ENCODE assay signal across 20 mouse cellular contexts in genomic region chr16:26358898-26359297, GRCm38 (mm10). TPM values are rescaled to one million over a fixed set of nuclear protein-coding genes. Genes with fewer than 3 reads are reported as not detected.
A peak's percentile ranks its signal among the peaks of the same experiment; 100 is the strongest.
DNase-seq lines count a peak whose midpoint lies in the region; ATAC-seq and TF ChIP-seq lines count a peak whose summit lies in the region.
"Had no signal": no experiment of that assay in that cellular context is flagged by ENCODE, and none has a peak within 500 bp of the region (broad histone marks: within the 10 kb centered on the region; RNA-seq: fewer than 3 reads in every experiment).

No protein-coding gene starts in this region.

- peak overlapping the region; percentile 45; the same call in 1 of the 2 replicates for H3K27ac ChIP-seq in kidney, adult 2 months (ENCODE audit: insufficient read depth, low read depth, low read length)
- 0 out of 2 replicates have a peak overlapping the region, but pooled peaks have one; percentile 57 for H3K27ac ChIP-seq in liver, embryonic 15.5 days (replicated peaks)
- H3K27ac ChIP-seq in liver, postnatal 0 days (ENCODE audit: low read depth), result peak overlapping the region; percentile 83
- H3K27ac ChIP-seq: embryonic facial prominence, embryonic 12.5 days; embryonic facial prominence, embryonic 15.5 days; gastrocnemius, adult 2 months; hindbrain, embryonic 12.5 days; hindbrain, embryonic 15.5 days had no signal

- DNase-seq in adrenal gland, postnatal 10 days, result peak; percentile 30
- DNase-seq in adrenal gland, adult (ENCODE audit: inconsistent age in 2 of 2, low spot score in 1 of 2), result no peak
- DNase-seq in kidney, adult 2 months, result no peak
- DNase-seq in kidney, adult 9 months, result no peak
- DNase-seq in liver, result no peak
- no peak for DNase-seq in liver, postnatal 0 days
- DNase-seq: B cell, adult 2 months; cerebellum, adult 18-20 months; cerebellum, adult 9-10 months; heart, adult 11 months had no signal

- no peaks in the 10 kb centered on the region for H3K36me3 ChIP-seq in kidney, adult 2 months (ENCODE audit: control insufficient read depth, insufficient read depth, low read length)
- H3K36me3 ChIP-seq in liver, embryonic 15.5 days (replicated peaks), result 0 out of 2 replicates have a peak, but pooled peaks cover 8% of the 10 kb centered on the region
- peaks cover 10% of the 10 kb centered on the region; the same call in 1 of the 2 replicates for H3K36me3 ChIP-seq in liver, postnatal 0 days (replicated peaks; ENCODE audit: insufficient read depth, low read length)
- H3K36me3 ChIP-seq: embryonic facial prominence, embryonic 12.5 days; embryonic facial prominence, embryonic 15.5 days; hindbrain, embryonic 12.5 days; hindbrain, embryonic 15.5 days had no signal

- H3K4me2 ChIP-seq in liver, embryonic 15.5 days, result no peak overlapping the region
- H3K4me2 ChIP-seq in liver, postnatal 0 days (ENCODE audit: low read depth, low read length), result no peak overlapping the region
- H3K4me2 ChIP-seq: embryonic facial prominence, embryonic 12.5 days; embryonic facial prominence, embryonic 15.5 days; heart, embryonic 11.5 days; hindbrain, embryonic 12.5 days; hindbrain, embryonic 15.5 days had no signal

- ATAC-seq in liver, embryonic 15.5 days (ENCODE audit: insufficient read depth), result no peak
- peak; percentile 80 for ATAC-seq in liver, postnatal 0 days
- ATAC-seq: forebrain, embryonic 14.5 days; forebrain, postnatal 0 days had no signal

- WGBS in kidney, adult 2 months, result 86% methylated on average over 5 of the region's 5 CpGs
- WGBS in liver, embryonic 15.5 days (ENCODE audit: insufficient replicate concordance), result 73% methylated on average over 5 of the region's 5 CpGs
- 68% methylated on average over 5 of the region's 5 CpGs for WGBS in liver, postnatal 0 days (ENCODE audit: insufficient replicate concordance)

- no peak for TF ChIP-seq CTCF in kidney, adult 2 months (conservative IDR thresholded peaks at IDR 0.05; ENCODE audit: insufficient read depth, insufficient read length, low read depth, low read length)
- TF ChIP-seq CTCF in liver, postnatal 0 days (IDR thresholded peaks at IDR 0.05; ENCODE audit: low read depth), result no peak

- no peak overlapping the region for H3K4me3 ChIP-seq in kidney, adult 2 months (ENCODE audit: insufficient read depth, low read depth, low read length)
- no peak overlapping the region for H3K4me3 ChIP-seq in liver, embryonic 15.5 days (replicated peaks)
- H3K4me3 ChIP-seq in liver, postnatal 0 days (ENCODE audit: low read depth, low read length), result no peak overlapping the region
- H3K4me3 ChIP-seq: embryonic facial prominence, embryonic 12.5 days; embryonic facial prominence, embryonic 15.5 days; gastrocnemius, adult 2 months; hindbrain, embryonic 12.5 days; hindbrain, embryonic 15.5 days had no signal

- H3K9ac ChIP-seq in liver, embryonic 15.5 days, result no peak overlapping the region
- no peak overlapping the region for H3K9ac ChIP-seq in liver, postnatal 0 days (replicated peaks)
- H3K9ac ChIP-seq: embryonic facial prominence, embryonic 12.5 days; embryonic facial prominence, embryonic 15.5 days; forebrain, postnatal 0 days; hindbrain, embryonic 12.5 days; hindbrain, embryonic 15.5 days had no signal

- no peak for TF ChIP-seq POLR2A in kidney, adult 2 months (IDR thresholded peaks at IDR 0.05; ENCODE audit: low read depth, low read length)

- TF ChIP-seq EP300 in liver, postnatal 0 days (IDR thresholded peaks at IDR 0.05; ENCODE audit: low read depth), result no peak

- H3K27me3 ChIP-seq in kidney, adult 2 months (replicated peaks; ENCODE audit: control insufficient read depth, insufficient read depth, low read length), result no peaks in the 10 kb centered on the region
- no peaks in the 10 kb centered on the region for H3K27me3 ChIP-seq in liver, embryonic 15.5 days
- H3K27me3 ChIP-seq in liver, postnatal 0 days (ENCODE audit: insufficient read depth, low read length), result no peaks in the 10 kb centered on the region
- H3K27me3 ChIP-seq: embryonic facial prominence, embryonic 12.5 days; embryonic facial prominence, embryonic 15.5 days; hindbrain, embryonic 12.5 days; hindbrain, embryonic 15.5 days had no signal

- no peaks in the 10 kb centered on the region for H3K9me3 ChIP-seq in liver, embryonic 15.5 days (replicated peaks)
- no peaks in the 10 kb centered on the region for H3K9me3 ChIP-seq in liver, postnatal 0 days (ENCODE audit: low read length)
- H3K9me3 ChIP-seq: embryonic facial prominence, embryonic 12.5 days; embryonic facial prominence, embryonic 15.5 days; hindbrain, embryonic 12.5 days; hindbrain, embryonic 15.5 days had no signal

- peaks cover 9% of the 10 kb centered on the region; the same call in 1 of the 2 replicates for H3K4me1 ChIP-seq in kidney, adult 2 months (ENCODE audit: control insufficient read depth, insufficient read depth, low read length)
- peaks cover 9% of the 10 kb centered on the region; the same call in 1 of the 2 replicates for H3K4me1 ChIP-seq in liver, embryonic 15.5 days (replicated peaks)
- H3K4me1 ChIP-seq in liver, postnatal 0 days (ENCODE audit: insufficient read depth), result peaks cover 6% of the 10 kb centered on the region; the same call in 1 of the 2 replicates
- H3K4me1 ChIP-seq: embryonic facial prominence, embryonic 12.5 days; embryonic facial prominence, embryonic 15.5 days; hindbrain, embryonic 12.5 days had no signal

RNA-seq across cellular contexts. Expression of gene Cldn1, which starts 12.7 kb away (rescaled TPM):
- 10 to 100 TPM; 21.3 to 32.7 TPM for total RNA-seq in adrenal gland, postnatal 10 days (2021)
- polyA plus RNA-seq in kidney, adult 2 months (2012; rRNA removed), result 17.7 and 18.2 TPM in 2 replicates
- 67.2 and 83.3 TPM in 2 replicates for polyA plus RNA-seq in liver, embryonic 15.5 days (2015; fragmentation: Nextera tagmentation; extraction: Ambion mirVana)
- polyA plus RNA-seq in liver, postnatal 0 days (2015; fragmentation: Nextera tagmentation; extraction: Ambion mirVana), result 90.0 and 101 TPM in 2 replicates
- total RNA-seq: MEL had no signal
